25 mouse cellular contexts compared by ENCODE assay signal in genomic region chr10:83096257-83096656, GRCm38 (mm10).
DNase-seq lines count a peak whose midpoint lies in the region; ATAC-seq and TF ChIP-seq lines count a peak whose summit lies in the region.
"Had no signal": no experiment of that assay in that cellular context is flagged by ENCODE, and none has a peak within 500 bp of the region (broad histone marks: within the 10 kb centered on the region; RNA-seq: fewer than 3 reads in every experiment).

No protein-coding gene starts in this region.

- intact Hi-C loops in heart, postnatal 25 days (cut with DNase I) = loop anchor here (5.0 kb wide), 2 partner anchors 44 to 109 kb away; partner anchors contain the start of gene Chst11

- H3K9me3 ChIP-seq in heart, embryonic 15.5 days (replicated peaks) = no peaks in the 10 kb centered on the region
- no peaks in the 10 kb centered on the region for H3K9me3 ChIP-seq in heart, embryonic 12.5 days (replicated peaks)
- H3K9me3 ChIP-seq: forebrain, embryonic 10.5 days; forebrain, embryonic 13.5 days had no signal

- no peak overlapping the region for H3K4me2 ChIP-seq in heart, embryonic 15.5 days
- no peak overlapping the region for H3K4me2 ChIP-seq in heart, embryonic 12.5 days
- H3K4me2 ChIP-seq: forebrain, embryonic 13.5 days; hindbrain, embryonic 14.5 days had no signal

- no peaks in the 10 kb centered on the region for H3K36me3 ChIP-seq in heart, embryonic 15.5 days
- H3K36me3 ChIP-seq in heart, embryonic 12.5 days = no peaks in the 10 kb centered on the region
- H3K36me3 ChIP-seq: forebrain, embryonic 10.5 days had no signal

- no peak overlapping the region for H3K4me3 ChIP-seq in heart, embryonic 15.5 days
- H3K4me3 ChIP-seq in heart, embryonic 12.5 days = no peak overlapping the region
- H3K4me3 ChIP-seq in olfactory bulb, adult 2 months (ENCODE audit: insufficient read depth, low read depth, low read length) = no peak overlapping the region
- H3K4me3 ChIP-seq: forebrain, embryonic 10.5 days; forebrain, embryonic 13.5 days; heart, adult 2 months had no signal

- ATAC-seq in heart, embryonic 15.5 days (replicated peaks; ENCODE audit: insufficient number of reproducible peaks, insufficient read depth, low FRiP score, low read depth) = no peak
- no peak for ATAC-seq in heart, embryonic 12.5 days (ENCODE audit: insufficient number of reproducible peaks, low FRiP score)
- ATAC-seq: CD4-positive, CD25-positive, alpha-beta regulatory T cell, adult 4 months; forebrain, embryonic 13.5 days; forebrain, embryonic 16.5 days; hindbrain, postnatal 0 days; inflammation-experienced regulatory T-cells, adult 6 months; intestine, embryonic 16.5 days had no signal

- H3K27ac ChIP-seq in heart, embryonic 15.5 days = 0 out of 2 replicates have a peak overlapping the region, but pooled peaks have one; percentile 5
- H3K27ac ChIP-seq in heart, embryonic 12.5 days (ENCODE audit: poor library complexity, severe bottlenecking) = no peak overlapping the region
- peak overlapping the region; percentile 41 for H3K27ac ChIP-seq in olfactory bulb, adult 2 months (ENCODE audit: insufficient read depth, low read depth, low read length)
- H3K27ac ChIP-seq: forebrain, embryonic 10.5 days; forebrain, embryonic 13.5 days; hindbrain, postnatal 0 days had no signal

- no peak for TF ChIP-seq POLR2A in olfactory bulb, adult 2 months (IDR thresholded peaks at IDR 0.05; ENCODE audit: insufficient read depth, low read depth, low read length)

- peak; percentile 26 for DNase-seq in heart, postnatal 4 days
- DNase-seq in heart, postnatal 25 days (ENCODE audit: low spot score) = no peak
- DNase-seq in thymus, postnatal 10 days (ENCODE audit: low spot score in 2 of 2) = no peak
- DNase-seq: adrenal gland, adult 8-10 months; adrenal gland, postnatal 25 days; cerebellum, adult 11-12 months; cerebellum, adult 8-10 months; cerebellum, postnatal 10 days; cerebellum, postnatal 36 days; embryo, embryonic 11 days; gastrocnemius, postnatal 25 days; heart, postnatal 36 days; kidney, adult 18-20 months had no signal

- no peak overlapping the region for H3K9ac ChIP-seq in heart, embryonic 15.5 days
- no peak overlapping the region for H3K9ac ChIP-seq in heart, embryonic 12.5 days
- H3K9ac ChIP-seq: forebrain, embryonic 13.5 days; hindbrain, embryonic 14.5 days had no signal

- no peak for TF ChIP-seq CTCF in olfactory bulb, adult 2 months (IDR thresholded peaks at IDR 0.05; ENCODE audit: insufficient read depth, low read depth, low read length)

- no peaks in the 10 kb centered on the region for H3K27me3 ChIP-seq in heart, embryonic 15.5 days
- H3K27me3 ChIP-seq in heart, embryonic 12.5 days (replicated peaks) = no peaks in the 10 kb centered on the region
- H3K27me3 ChIP-seq: forebrain, embryonic 13.5 days had no signal

- 83% methylated on average over 6 of the region's 6 CpGs for WGBS in heart, embryonic 15.5 days
- 85% methylated on average over 6 of the region's 6 CpGs for WGBS in heart, embryonic 12.5 days
- 95% methylated on average over 6 of the region's 6 CpGs for WGBS in olfactory bulb, adult 2 months

- H3K4me1 ChIP-seq in heart, embryonic 15.5 days (replicated peaks) = peaks cover 34% of the 10 kb centered on the region
- H3K4me1 ChIP-seq in heart, embryonic 12.5 days (replicated peaks) = peaks cover 30% of the 10 kb centered on the region
- H3K4me1 ChIP-seq in olfactory bulb, adult 2 months (ENCODE audit: control insufficient read depth, insufficient read depth, low read length) = peaks cover 56% of the 10 kb centered on the region
